Mouse (Mus musculus) midbrain, postnatal 0 days (tissue): ENCODE results near the gene Tagln2. TPM values are rescaled to one million over a fixed set of nuclear protein-coding genes. Genes with fewer than 3 reads are reported as not detected.

ENCODE experiments used
- ATAC-seq: fragments of 200-750 bp; cut with Nextera tagmentation; 2 replicates; pipeline ENCODE4 v1.8.0; 2017; ENCODE audit warnings: moderate number of reproducible peaks, mild to moderate bottlenecking, moderate TSS enrichment, moderate library complexity; ENCODE audit not compliant: low FRiP score
- DNase-seq: peaks from one replicate; pipeline ENCODE4 v3.0.0-alpha.2; 2015; ENCODE audit warnings: low spot score
- H3K27ac ChIP-seq: fragments of 300-500 bp; sonication (generic); 2 replicates; pipeline ENCODE4 v1.5.1; 2014; ENCODE audit warnings: low read depth, mild to moderate bottlenecking, low read length, mixed read lengths
- H3K27me3 ChIP-seq: fragments of 300-500 bp; sonication (generic); 2 replicates; pipeline ENCODE4 v1.6.1; 2014; ENCODE audit warnings: low read length, control low read depth, mixed read lengths; ENCODE audit not compliant: insufficient read depth
- H3K36me3 ChIP-seq: fragments of 300-500 bp; sonication (generic); 2 replicates; pipeline ENCODE4 v1.6.1; 2014; ENCODE audit warnings: low read length, control low read depth, mixed read lengths; ENCODE audit not compliant: insufficient read depth
- H3K4me1 ChIP-seq: fragments of 300-500 bp; sonication (generic); 2 replicates; pipeline ENCODE4 v1.6.1; 2014; ENCODE audit warnings: mild to moderate bottlenecking, control low read depth, antibody characterized with exemption, low read length, mixed read lengths; ENCODE audit not compliant: insufficient read depth
- H3K4me2 ChIP-seq: fragments of 300-500 bp; sonication (generic); 2 replicates; pipeline ENCODE4 v1.6.1; 2014; ENCODE audit warnings: low read depth, mild to moderate bottlenecking, low read length, mixed read lengths; ENCODE audit not compliant: poor library complexity, severe bottlenecking
- H3K4me3 ChIP-seq: fragments of 300-500 bp; sonication (generic); 2 replicates; pipeline ENCODE4 v1.5.1; 2014; ENCODE audit warnings: low read depth, mild to moderate bottlenecking, low read length, moderate library complexity
- H3K9ac ChIP-seq: fragments of 300-500 bp; sonication (generic); replicated peaks from 2 replicates; pipeline ENCODE4 v1.6.1; 2014; ENCODE audit warnings: mild to moderate bottlenecking, low read length, moderate library complexity, mixed read lengths; ENCODE audit not compliant: poor library complexity, severe bottlenecking
- H3K9me3 ChIP-seq: fragments of 300-500 bp; sonication (generic); 2 replicates; pipeline ENCODE4 v1.6.1; 2016; ENCODE audit warnings: low read length, control low read depth
- CTCF ChIP-seq: IDR thresholded peaks from 2 replicates; pipeline ENCODE4 v1.5.1; 2016; ENCODE audit warnings: antibody characterized with exemption, mild to moderate bottlenecking
- WGBS: fragments of 180-500 bp; shearing (Covaris S2); extraction: QIAGEN DNeasy Blood & Tissue Kit; methylation state at CpG from one replicate; pipeline ENCODE4 v1.1.7; 2014; 5-methylcytosine and 5-hydroxymethylcytosine counted together
- polyA plus RNA-seq: library from polyadenylated mRNA; unstranded; fragments of >200 nt; fragmentation: Nextera tagmentation; extraction: Ambion mirVana; gene quantifications from 2 replicates; pipeline ENCODE4 v1.2.1, GENCODE M21; 2015
- total RNA-seq: library from RNA; depleted of rRNA; stranded (reverse); fragments of >200 nt; gene quantifications from 2 replicates; pipeline ENCODE4 v1.2.3, GENCODE M21; 2014; rRNA removed

Tagln2 gene
- total RNA-seq (36.3 and 41.6 TPM in 2 replicates), polyA plus RNA-seq (36.7 and 41.8 TPM in 2 replicates)

DNA sequence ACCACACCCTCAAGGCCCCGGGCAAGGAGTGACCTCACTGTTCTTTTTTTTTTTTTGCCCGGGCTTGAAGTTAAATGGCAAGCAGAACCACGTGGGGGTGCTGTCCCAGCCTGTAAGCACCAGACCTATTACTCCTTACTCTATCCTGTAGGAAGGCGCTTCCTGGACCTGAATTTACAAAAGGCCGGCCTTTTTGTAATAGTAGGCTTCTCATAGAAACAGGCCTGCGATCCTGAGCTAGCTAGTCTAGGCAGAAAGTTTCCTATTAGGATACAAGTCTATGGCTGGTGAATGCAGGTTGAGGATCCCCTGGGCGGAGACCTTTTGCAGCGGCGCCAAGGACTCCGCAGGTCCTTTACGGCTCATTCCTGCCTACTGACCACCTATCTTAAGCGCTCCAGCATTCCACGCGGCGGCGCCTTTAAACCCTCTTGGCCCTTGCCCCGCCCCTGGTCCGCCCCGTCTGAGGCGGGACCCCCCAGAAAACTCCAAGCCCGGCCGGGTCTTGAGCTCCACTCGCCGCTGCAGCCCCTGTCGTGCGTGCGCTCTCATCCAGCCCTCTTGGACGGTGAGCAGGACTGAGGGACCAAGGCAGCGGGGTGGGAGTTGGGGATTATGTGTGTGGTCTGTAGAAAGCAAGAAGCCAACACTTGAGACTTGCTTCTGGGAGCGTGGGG is at the start of gene Tagln2:
TSS of gene Tagln2 (plus strand) at position 283 of the 677 bp plus-strand sequence.
- peaks cover 11% of the 10 kb centered on the region for H3K36me3 ChIP-seq

DNA sequence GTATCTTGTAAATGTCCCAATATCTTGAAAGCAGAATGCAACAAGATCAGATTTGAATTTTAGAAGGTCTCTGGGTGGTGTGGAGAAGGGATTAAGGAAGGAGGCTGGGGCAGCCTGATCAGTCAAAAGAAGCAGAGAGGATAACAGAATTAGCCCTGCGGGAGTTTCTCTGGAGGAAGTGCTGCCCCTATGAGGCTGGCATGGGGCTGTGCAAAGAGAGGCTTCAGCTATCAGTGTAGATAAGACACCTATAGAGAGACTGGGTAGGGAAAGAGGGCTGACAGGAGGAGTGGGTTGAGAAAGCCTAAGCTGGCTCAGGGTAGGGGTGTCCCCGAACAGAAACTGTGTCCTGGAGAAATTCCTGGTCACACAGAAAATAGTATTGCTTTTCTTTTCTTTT is 49.6 kb upstream of the Tagln2 start:
- Histone ChIP-seq H3K9ac (no peak overlapping the region), H3K4me3 (no peak overlapping the region), H3K9me3 (no peaks in the 10 kb centered on the region), H3K36me3 (no peaks in the 10 kb centered on the region), H3K27ac (no peak overlapping the region), H3K4me2 (no peak overlapping the region), H3K27me3 (no peaks in the 10 kb centered on the region), H3K4me1 (no peaks in the 10 kb centered on the region)
- 40% methylated on average over 2 of the region's 2 CpGs for WGBS
- no peak for ATAC-seq
- TF ChIP-seq CTCF = 0 out of 2 replicates have a peak, but pooled peaks have one; percentile 5
- no peak for DNase-seq

More for the DNA sequence above, at the start of gene Tagln2:
- peak within 1 kb of the TSS; percentile 39 for H3K4me3 ChIP-seq
- peaks cover 12% of the 10 kb centered on the region; the same call in 1 of the 2 replicates for H3K27me3 ChIP-seq
- peak; percentile 48 for TF ChIP-seq CTCF
- H3K4me1 ChIP-seq = peaks cover 5% of the 10 kb centered on the region; the same call in 1 of the 2 replicates
- H3K9ac ChIP-seq = peak within 1 kb of the TSS; percentile 51
- ATAC-seq (peak; percentile 17), DNase-seq (peak; percentile 51)
- 4% methylated on average over 30 of the region's 30 CpGs for WGBS
- H3K4me2 ChIP-seq = peak within 1 kb of the TSS; percentile 52
- H3K27ac ChIP-seq = peak within 1 kb of the TSS; percentile 43; the same call in 1 of the 2 replicates
- no peaks in the 10 kb centered on the region for H3K9me3 ChIP-seq

DNA sequence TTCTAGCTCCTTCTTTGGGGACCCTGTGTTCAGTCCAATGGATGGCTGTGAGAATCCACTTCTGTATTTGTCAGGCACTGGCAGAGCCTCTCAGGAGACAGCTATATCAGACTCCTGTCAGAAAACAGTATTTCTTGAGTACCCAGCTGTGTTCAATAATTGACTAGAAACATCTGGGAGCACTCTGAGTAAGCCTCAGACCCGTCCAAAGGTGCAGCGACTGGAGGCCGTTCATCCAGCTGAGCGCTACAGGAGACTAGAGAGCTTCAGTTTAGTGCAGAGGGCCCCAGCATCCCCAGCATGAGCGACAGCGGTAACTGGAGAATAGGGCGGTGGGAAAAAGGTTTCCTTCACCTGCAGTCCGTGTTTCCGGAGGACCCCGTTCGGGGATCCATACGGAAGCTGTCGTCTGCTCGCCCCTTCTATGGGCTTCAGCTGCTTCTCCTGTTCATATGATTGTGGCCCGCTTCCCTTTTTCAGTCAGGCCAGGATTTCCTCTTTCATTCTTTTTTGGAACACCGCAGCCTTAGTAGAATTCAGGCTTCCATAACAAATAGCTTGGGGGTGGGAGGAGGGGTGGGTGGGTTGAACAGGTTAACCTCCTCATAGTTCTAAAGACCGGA is 48.9 kb upstream of the Tagln2 start:
- ATAC-seq (no peak), DNase-seq (no peak)
- Histone ChIP-seq H3K4me1 (no peaks in the 10 kb centered on the region), H3K27me3 (no peaks in the 10 kb centered on the region), H3K4me3 (no peak overlapping the region), H3K36me3 (no peaks in the 10 kb centered on the region), H3K9me3 (no peaks in the 10 kb centered on the region), H3K27ac (no peak overlapping the region), H3K9ac (no peak overlapping the region), H3K4me2 (no peak overlapping the region)
- 35% methylated on average over 17 of the region's 17 CpGs for WGBS
- no peak for TF ChIP-seq CTCF

DNA sequence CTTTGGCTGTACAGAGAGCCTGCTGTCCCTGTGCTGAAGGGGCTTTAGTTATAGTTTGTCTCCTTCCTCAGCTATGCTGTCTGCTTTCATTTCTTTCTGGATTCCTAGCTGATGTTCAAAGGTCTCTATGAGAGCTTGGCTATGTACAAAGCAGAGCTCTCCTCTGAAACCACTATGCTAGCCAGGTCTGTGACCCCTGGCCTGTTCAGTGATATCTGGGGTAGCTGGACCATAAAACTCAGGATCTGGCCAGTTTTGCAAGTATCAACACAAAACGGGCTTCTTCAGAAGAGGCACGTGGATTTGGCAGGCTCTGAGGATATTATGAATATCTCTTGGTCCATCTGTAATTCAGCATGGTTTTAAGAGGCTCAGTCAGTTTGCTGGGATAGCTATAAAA is 46.9 kb upstream of the Tagln2 start:
- Histone ChIP-seq H3K9me3 (no peaks in the 10 kb centered on the region), H3K4me2 (no peak overlapping the region), H3K4me1 (no peaks in the 10 kb centered on the region), H3K9ac (no peak overlapping the region), H3K36me3 (no peaks in the 10 kb centered on the region), H3K27me3 (no peaks in the 10 kb centered on the region), H3K27ac (no peak overlapping the region), H3K4me3 (no peak overlapping the region)
- ATAC-seq (no peak), DNase-seq (no peak)
- 80% methylated on average over 2 of the region's 2 CpGs for WGBS
- TF ChIP-seq CTCF = no peak

DNA sequence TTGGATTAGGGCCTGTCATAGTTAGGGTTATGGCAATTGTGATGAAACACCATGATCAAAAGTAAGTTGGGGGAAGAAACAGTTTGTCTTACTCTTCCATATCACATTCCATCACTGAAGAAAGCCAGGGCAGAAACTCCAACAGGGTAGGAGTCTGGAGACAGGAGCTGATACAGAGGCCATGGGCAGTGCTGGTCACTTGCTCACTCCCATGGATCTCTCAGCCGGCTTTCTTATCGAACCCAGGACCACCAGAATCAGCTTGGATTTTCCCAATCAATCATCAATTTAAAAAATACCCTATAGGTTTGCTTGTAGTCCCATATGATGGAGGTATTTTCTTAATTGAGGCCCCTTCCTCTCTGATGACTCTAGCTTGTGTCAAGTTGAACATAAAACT is 46.0 kb upstream of the Tagln2 start:
- no peak overlapping the region for H3K9ac ChIP-seq
- no peak overlapping the region for H3K4me3 ChIP-seq
- no peaks in the 10 kb centered on the region for H3K36me3 ChIP-seq
- H3K4me1 ChIP-seq = no peaks in the 10 kb centered on the region
- TF ChIP-seq CTCF = no peak
- no peak overlapping the region for H3K4me2 ChIP-seq
- H3K27ac ChIP-seq = no peak overlapping the region
- DNase-seq = no peak
- no peaks in the 10 kb centered on the region for H3K27me3 ChIP-seq
- no peaks in the 10 kb centered on the region for H3K9me3 ChIP-seq
- ATAC-seq = no peak
- WGBS = 94% methylated on average over 2 of the region's 2 CpGs

DNA sequence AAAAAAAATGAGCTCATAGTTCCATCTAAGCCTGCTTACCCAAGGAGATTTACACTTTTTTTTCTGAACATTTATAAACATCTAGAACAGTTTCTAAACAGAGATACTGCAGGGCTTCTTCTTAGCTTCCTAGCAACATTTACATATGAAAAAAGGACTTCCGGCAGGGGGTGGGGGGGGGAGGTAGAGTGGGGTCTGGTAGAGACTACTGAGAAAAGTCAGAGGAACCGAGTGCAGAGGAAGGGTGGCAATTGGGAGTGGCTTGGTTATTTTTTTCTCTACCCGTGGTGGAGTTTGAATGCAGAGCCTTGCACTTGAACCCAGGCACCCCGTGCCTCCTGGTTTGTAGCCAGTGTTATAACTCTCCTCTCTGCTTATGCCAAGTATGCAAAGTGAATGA is 44.4 kb upstream of the Tagln2 start:
- TF ChIP-seq CTCF = no peak

More for the DNA sequence above, 44.4 kb upstream of the Tagln2 start:
- Histone ChIP-seq H3K9me3 (no peaks in the 10 kb centered on the region), H3K9ac (no peak overlapping the region), H3K27me3 (no peaks in the 10 kb centered on the region), H3K4me2 (no peak overlapping the region), H3K27ac (no peak overlapping the region), H3K4me1 (no peaks in the 10 kb centered on the region), H3K36me3 (no peaks in the 10 kb centered on the region), H3K4me3 (no peak overlapping the region)
- ATAC-seq = no peak
- WGBS = 14% methylated on average over 4 of the region's 4 CpGs
- no peak for DNase-seq
